8 mouse cellular contexts compared by ENCODE assay signal in genomic region chr6:97617266-97617743, GRCm38 (mm10). TPM values are rescaled to one million over a fixed set of nuclear protein-coding genes. Genes with fewer than 3 reads are reported as not detected.
DNase-seq lines count a peak whose midpoint lies in the region; ATAC-seq lines count a peak whose summit lies in the region.

TSS of gene Frmd4b (minus strand) at chr6:97617541.

- H3K4me2 ChIP-seq in hindbrain, embryonic 13.5 days = peak within 1 kb of the TSS; percentile 83
- H3K4me2 ChIP-seq in lung, embryonic 15.5 days = peak within 1 kb of the TSS; percentile 98

- H3K9ac ChIP-seq in hindbrain, embryonic 13.5 days = peak within 1 kb of the TSS; percentile 89
- H3K9ac ChIP-seq in lung, embryonic 15.5 days = peak within 1 kb of the TSS; percentile 57

- WGBS in hindbrain, embryonic 13.5 days = under 1% methylated on average over 42 of the region's 42 CpGs
- WGBS in lung, embryonic 15.5 days = under 1% methylated on average over 42 of the region's 42 CpGs

- H3K36me3 ChIP-seq in hindbrain, embryonic 13.5 days = no peaks in the 10 kb centered on the region
- no peaks in the 10 kb centered on the region for H3K36me3 ChIP-seq in lung, embryonic 15.5 days

- no peaks in the 10 kb centered on the region for H3K27me3 ChIP-seq in hindbrain, embryonic 13.5 days
- H3K27me3 ChIP-seq in lung, embryonic 15.5 days = 0 out of 2 replicates have a peak, but pooled peaks cover 14% of the 10 kb centered on the region

- H3K4me1 ChIP-seq in hindbrain, embryonic 13.5 days (replicated peaks) = peaks cover 41% of the 10 kb centered on the region
- peaks cover 23% of the 10 kb centered on the region for H3K4me1 ChIP-seq in lung, embryonic 15.5 days

- H3K4me3 ChIP-seq in hindbrain, embryonic 13.5 days = peak within 1 kb of the TSS; percentile 78
- H3K4me3 ChIP-seq in lung, embryonic 15.5 days = peak within 1 kb of the TSS; percentile 69

- peak; percentile 87 for DNase-seq in adrenal gland, adult 2 months
- DNase-seq in cerebellum, postnatal 36 days = peak; percentile 56 to 62
- peak; percentile 24 for DNase-seq in gastrocnemius, adult 18-20 months (ENCODE audit: low spot score)
- peak; percentile 67 to 76 for DNase-seq in layer of hippocampus, postnatal 10 days (ENCODE audit: low spot score in 2 of 2)
- DNase-seq in retina, postnatal 1 day = peak; percentile 89
- no peak for DNase-seq in spleen, postnatal 14 days (ENCODE audit: low spot score in 2 of 2)

- H3K9me3 ChIP-seq in hindbrain, embryonic 13.5 days = no peaks in the 10 kb centered on the region
- H3K9me3 ChIP-seq in lung, embryonic 15.5 days = no peaks in the 10 kb centered on the region

- H3K27ac ChIP-seq in hindbrain, embryonic 13.5 days = peak within 1 kb of the TSS; percentile 98
- H3K27ac ChIP-seq in lung, embryonic 15.5 days = peak within 1 kb of the TSS; percentile 58

- ATAC-seq in hindbrain, embryonic 13.5 days (ENCODE audit: low FRiP score) = peak; percentile 95
- peak; percentile 86 for ATAC-seq in lung, embryonic 15.5 days (ENCODE audit: borderline replicate concordance, extremely low read depth, low FRiP score, low TSS enrichment)

RNA-seq across cellular contexts. Expression of gene Frmd4b, which starts in this region (rescaled TPM):
- 10 to 100 TPM; 16.8 to 22.7 TPM for total RNA-seq in adrenal gland, adult 2 months (2021)
- 4.1 and 4.7 TPM in 2 replicates for polyA plus RNA-seq in adrenal gland, adult 2 months (2012; rRNA removed)
- 1 to 10 TPM; 5.1 to 6.3 TPM for total RNA-seq in gastrocnemius, adult 18-20 months (2021)
- polyA plus RNA-seq in hindbrain, embryonic 13.5 days (2015; fragmentation: Nextera tagmentation; extraction: Ambion mirVana) = 31.4 and 31.7 TPM in 2 replicates
- 10 to 100 TPM; 31.2 to 33.8 TPM for total RNA-seq in layer of hippocampus, postnatal 10 days (2021)
- 14.5 and 15.7 TPM in 2 replicates for polyA plus RNA-seq in lung, embryonic 15.5 days (2015; fragmentation: Nextera tagmentation; extraction: Ambion mirVana)

Comparison
In these comparisons a context has a peak if more than half of its experiments do, and no peak if none do; other contexts are left out.
1. DNase-seq: peak in adrenal gland, adult 2 months (single experiment), cerebellum, postnatal 36 days (2 of 2), gastrocnemius, adult 18-20 months (single experiment), layer of hippocampus, postnatal 10 days (2 of 2) and retina, postnatal 1 day (single experiment); none in spleen, postnatal 14 days (0 of 2).